Mouse (Mus musculus) stomach, postnatal 0 days (tissue): Measurements from ENCODE around the gene Nsd2. TPM values are rescaled to one million over a fixed set of nuclear protein-coding genes. Genes with fewer than 3 reads are reported as not detected.
A peak's percentile ranks its signal among the peaks of the same experiment; 100 is the strongest.

Source experiments
- ATAC-seq: fragments of 200-750 bp; cut with Nextera tagmentation; 2 replicates; pipeline ENCODE4 v1.8.0; 2017; ENCODE audit not compliant: low FRiP score, low TSS enrichment
- DNase-seq: peaks from one replicate; pipeline ENCODE4 v3.0.0-alpha.2; 2016; ENCODE audit warnings: low spot score
- H3K27ac ChIP-seq: fragments of 300-500 bp; sonication (generic); replicated peaks from 2 replicates; pipeline ENCODE4 v1.5.1; 2014; ENCODE audit warnings: mild to moderate bottlenecking, control low read depth
- H3K27me3 ChIP-seq: fragments of 300-500 bp; sonication (generic); 2 replicates; pipeline ENCODE4 v1.6.1; 2014; ENCODE audit warnings: low read length; ENCODE audit not compliant: control insufficient read depth, insufficient read depth
- H3K36me3 ChIP-seq: fragments of 300-500 bp; sonication (generic); 2 replicates; pipeline ENCODE4 v1.6.1; 2014; ENCODE audit warnings: low read length, mixed read lengths; ENCODE audit not compliant: control insufficient read depth, insufficient read depth
- H3K4me1 ChIP-seq: fragments of 300-500 bp; sonication (generic); replicated peaks from 2 replicates; pipeline ENCODE4 v1.6.1; 2014; ENCODE audit warnings: antibody characterized with exemption; ENCODE audit not compliant: control insufficient read depth, insufficient read depth
- H3K4me2 ChIP-seq: fragments of 300-500 bp; sonication (generic); replicated peaks from 2 replicates; pipeline ENCODE4 v1.6.1; 2014; ENCODE audit warnings: low read depth, mild to moderate bottlenecking, control low read depth, moderate library complexity
- H3K4me3 ChIP-seq: fragments of 300-500 bp; sonication (generic); 2 replicates; pipeline ENCODE4 v1.5.1; 2014; ENCODE audit warnings: low read depth, low read length, control low read depth
- H3K9ac ChIP-seq: fragments of 300-500 bp; sonication (generic); 2 replicates; pipeline ENCODE4 v1.6.1; 2014; ENCODE audit warnings: mild to moderate bottlenecking, low read length, control low read depth, mixed read lengths
- H3K9me3 ChIP-seq: fragments of 300-500 bp; sonication (generic); 2 replicates; pipeline ENCODE4 v1.6.1; 2016; ENCODE audit warnings: low read length; ENCODE audit not compliant: control insufficient read depth
- CTCF ChIP-seq: IDR thresholded peaks from 2 replicates; pipeline ENCODE4 v1.5.1; 2016; ENCODE audit warnings: antibody characterized with exemption, low read depth, mild to moderate bottlenecking, moderate library complexity
- EP300 ChIP-seq: optimal IDR thresholded peaks from 2 replicates; pipeline ENCODE3; 2016; ENCODE audit warnings: antibody characterized with exemption
- WGBS: fragments of 180-500 bp; shearing (Covaris S2); extraction: QIAGEN DNeasy Blood & Tissue Kit; methylation state at CpG from one replicate; pipeline ENCODE4 v1.1.7; 2014; 5-methylcytosine and 5-hydroxymethylcytosine counted together
- polyA plus RNA-seq: library from polyadenylated mRNA; unstranded; fragments of >200 nt; fragmentation: Nextera tagmentation; extraction: Ambion mirVana; gene quantifications from 2 replicates; pipeline ENCODE4 v1.2.1, GENCODE M21; 2015

The Nsd2 gene
- polyA plus RNA-seq, 1 experiment from 2014 or later, result 10.3 TPM

DNA sequence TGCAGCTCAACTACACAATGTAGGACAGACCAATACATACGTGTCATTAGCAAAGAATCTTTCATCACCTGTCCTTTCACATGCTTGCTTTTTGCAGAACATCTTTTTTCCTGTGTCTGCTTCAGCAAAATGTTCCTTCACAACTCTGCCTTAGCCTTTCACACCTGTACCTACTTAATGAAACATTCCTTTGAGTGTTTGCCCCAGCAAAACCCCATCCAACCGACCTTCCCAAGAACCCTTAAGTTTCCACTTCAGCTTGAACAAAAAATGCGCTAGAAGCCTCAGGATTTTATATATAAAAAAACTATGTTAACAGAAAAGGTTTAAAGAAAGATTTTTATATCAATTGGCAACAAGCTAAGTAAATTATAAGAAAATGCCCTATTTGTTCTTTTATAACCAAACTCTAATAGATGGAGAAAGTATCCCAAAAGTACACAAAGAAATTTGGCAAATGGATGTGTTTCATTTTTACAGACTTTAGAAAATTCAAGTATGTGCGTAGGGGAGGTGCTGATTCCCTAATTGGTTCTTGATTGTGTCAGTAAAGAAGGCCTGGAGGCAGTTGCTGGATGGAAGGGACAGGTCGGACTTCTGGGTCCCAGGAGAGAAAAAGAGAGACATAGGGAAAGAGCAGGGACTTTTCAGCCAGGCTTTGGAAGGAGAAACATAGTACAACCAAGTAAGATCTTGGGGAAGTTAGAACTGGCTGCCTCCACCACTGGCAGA is 28.4 kb upstream of the Nsd2 start:
- Histone ChIP-seq H3K9ac (no peak overlapping the region), H3K4me3 (no peak overlapping the region), H3K4me1 (no peaks in the 10 kb centered on the region), H3K27ac (no peak overlapping the region), H3K27me3 (no peaks in the 10 kb centered on the region), H3K4me2 (no peak overlapping the region), H3K36me3 (no peaks in the 10 kb centered on the region), H3K9me3 (no peaks in the 10 kb centered on the region)
- DNase-seq (no peak), ATAC-seq (no peak)
- TF ChIP-seq CTCF (no peak), EP300 (no peak)
- WGBS, result 76% methylated on average over 5 of the region's 5 CpGs

- no peaks in the 10 kb centered on the region for H3K9me3 ChIP-seq
- H3K4me2 ChIP-seq, result no peak overlapping the region
- no peak overlapping the region for H3K4me3 ChIP-seq
- H3K27ac ChIP-seq, result no peak overlapping the region
- DNase-seq, result no peak
- 78% methylated on average over 2 of the region's 2 CpGs for WGBS
- TF ChIP-seq EP300 (no peak), CTCF (no peak)
- no peaks in the 10 kb centered on the region for H3K27me3 ChIP-seq
- no peak overlapping the region for H3K9ac ChIP-seq
- no peaks in the 10 kb centered on the region for H3K36me3 ChIP-seq
- no peaks in the 10 kb centered on the region for H3K4me1 ChIP-seq
- ATAC-seq, result no peak
Measured at GRCm38 (mm10) chr5:33803337-33803736, 17.2 kb upstream of the Nsd2 start.

- Histone ChIP-seq H3K36me3 (no peaks in the 10 kb centered on the region), H3K4me2 (no peak overlapping the region), H3K9ac (no peak overlapping the region), H3K27me3 (no peaks in the 10 kb centered on the region), H3K27ac (no peak overlapping the region), H3K4me3 (no peak overlapping the region), H3K4me1 (no peaks in the 10 kb centered on the region), H3K9me3 (no peaks in the 10 kb centered on the region)
- ATAC-seq (no peak), DNase-seq (no peak)
- TF ChIP-seq CTCF (peak; percentile 44), EP300 (no peak)
- WGBS, result 88% methylated on average over 4 of the region's 4 CpGs
Measured at GRCm38 (mm10) chr5:33811519-33811918, 9.0 kb upstream of the Nsd2 start.

DNA sequence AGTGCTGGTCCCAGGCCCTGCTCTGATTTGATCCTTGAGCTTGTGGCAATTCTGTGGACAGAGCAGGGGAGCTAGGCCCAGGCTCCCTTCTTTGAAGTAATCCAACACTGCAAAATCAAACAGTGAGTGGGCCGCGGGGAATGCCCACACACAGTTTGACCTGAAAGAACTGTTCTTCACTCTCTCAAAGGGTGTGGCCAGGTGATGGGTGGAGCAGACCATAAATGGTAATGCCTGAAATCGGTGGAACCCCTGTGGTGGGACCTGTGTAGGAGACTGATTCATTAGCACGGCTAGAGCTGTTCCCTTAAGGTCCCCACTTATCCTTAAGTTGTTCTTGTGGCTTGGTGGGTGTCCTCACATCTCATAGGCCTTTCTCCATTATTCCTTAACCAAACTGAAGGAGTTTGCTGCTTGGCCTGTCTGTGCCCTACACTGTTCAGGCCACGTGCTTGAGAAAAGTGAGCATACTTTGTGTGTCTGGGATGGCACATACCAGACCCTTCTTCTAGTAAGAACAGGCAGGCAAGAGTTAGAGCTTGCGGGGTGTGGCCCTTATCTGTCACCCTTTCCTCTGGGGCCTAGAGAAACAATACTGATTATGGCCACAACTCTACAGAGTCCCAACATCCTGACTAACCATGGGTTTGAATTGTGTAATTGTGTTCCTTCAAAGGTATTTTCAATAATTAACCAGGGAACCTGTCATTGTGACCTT is 4.4 kb upstream of the Nsd2 start:
- H3K9ac ChIP-seq, result no peak overlapping the region
- no peaks in the 10 kb centered on the region for H3K9me3 ChIP-seq
- no peak overlapping the region for H3K27ac ChIP-seq
- no peak for TF ChIP-seq EP300
- TF ChIP-seq CTCF, result no peak
- peak; percentile 27 for DNase-seq
- 53% methylated on average over 6 of the region's 6 CpGs for WGBS
- no peak overlapping the region for H3K4me2 ChIP-seq
- no peak for ATAC-seq
- no peaks in the 10 kb centered on the region for H3K36me3 ChIP-seq
- H3K4me3 ChIP-seq, result no peak overlapping the region
- H3K4me1 ChIP-seq, result no peaks in the 10 kb centered on the region
- no peaks in the 10 kb centered on the region for H3K27me3 ChIP-seq

DNA sequence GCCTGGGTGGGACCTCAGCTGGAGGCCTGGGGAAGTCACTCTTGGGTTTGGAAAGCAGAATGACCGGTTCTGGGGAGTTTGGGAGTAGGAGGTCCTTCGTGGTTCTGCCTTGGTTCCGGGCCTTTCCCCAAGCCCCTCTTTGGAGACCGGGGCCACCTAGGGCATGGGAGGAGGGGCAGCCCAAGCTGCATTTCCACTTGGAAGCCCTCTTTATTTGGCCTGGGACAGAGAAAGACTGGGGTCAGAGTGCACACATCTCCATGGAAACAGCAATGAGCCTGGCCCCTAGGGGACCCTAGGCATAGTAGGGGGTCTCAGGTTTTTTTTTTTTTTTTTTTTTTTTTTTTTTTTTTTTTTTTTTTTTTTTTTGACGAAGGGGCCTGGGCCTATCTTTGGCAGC is 2.4 kb upstream of the Nsd2 start:
- Histone ChIP-seq H3K9ac (no peak overlapping the region), H3K4me1 (no peaks in the 10 kb centered on the region), H3K4me3 (no peak overlapping the region), H3K27ac (no peak overlapping the region), H3K36me3 (no peaks in the 10 kb centered on the region), H3K27me3 (no peaks in the 10 kb centered on the region), H3K9me3 (no peaks in the 10 kb centered on the region), H3K4me2 (no peak overlapping the region)
- ATAC-seq (no peak), DNase-seq (no peak)
- WGBS, result 35% methylated on average over 5 of the region's 5 CpGs
- TF ChIP-seq CTCF (no peak), EP300 (no peak)

GRCm38 (mm10) chr5:33819141-33819875 is 1.2 kb upstream of the Nsd2 start:
- peak overlapping the region; percentile 98 for H3K4me3 ChIP-seq
- H3K4me1 ChIP-seq, result no peaks in the 10 kb centered on the region
- H3K36me3 ChIP-seq, result no peaks in the 10 kb centered on the region
- peak; percentile 24 for DNase-seq
- H3K27me3 ChIP-seq, result no peaks in the 10 kb centered on the region
- H3K4me2 ChIP-seq, result peak overlapping the region; percentile 82
- no peak for TF ChIP-seq EP300
- TF ChIP-seq CTCF, result no peak
- WGBS, result 18% methylated on average over 9 of the region's 9 CpGs
- no peaks in the 10 kb centered on the region for H3K9me3 ChIP-seq
- no peak; the same call in 1 of the 2 replicates for ATAC-seq
- peak overlapping the region; percentile 94 for H3K27ac ChIP-seq
- H3K9ac ChIP-seq, result peak overlapping the region; percentile 79
